ENCODE assay signal across 9 mouse cellular contexts in the genomic region with DNA sequence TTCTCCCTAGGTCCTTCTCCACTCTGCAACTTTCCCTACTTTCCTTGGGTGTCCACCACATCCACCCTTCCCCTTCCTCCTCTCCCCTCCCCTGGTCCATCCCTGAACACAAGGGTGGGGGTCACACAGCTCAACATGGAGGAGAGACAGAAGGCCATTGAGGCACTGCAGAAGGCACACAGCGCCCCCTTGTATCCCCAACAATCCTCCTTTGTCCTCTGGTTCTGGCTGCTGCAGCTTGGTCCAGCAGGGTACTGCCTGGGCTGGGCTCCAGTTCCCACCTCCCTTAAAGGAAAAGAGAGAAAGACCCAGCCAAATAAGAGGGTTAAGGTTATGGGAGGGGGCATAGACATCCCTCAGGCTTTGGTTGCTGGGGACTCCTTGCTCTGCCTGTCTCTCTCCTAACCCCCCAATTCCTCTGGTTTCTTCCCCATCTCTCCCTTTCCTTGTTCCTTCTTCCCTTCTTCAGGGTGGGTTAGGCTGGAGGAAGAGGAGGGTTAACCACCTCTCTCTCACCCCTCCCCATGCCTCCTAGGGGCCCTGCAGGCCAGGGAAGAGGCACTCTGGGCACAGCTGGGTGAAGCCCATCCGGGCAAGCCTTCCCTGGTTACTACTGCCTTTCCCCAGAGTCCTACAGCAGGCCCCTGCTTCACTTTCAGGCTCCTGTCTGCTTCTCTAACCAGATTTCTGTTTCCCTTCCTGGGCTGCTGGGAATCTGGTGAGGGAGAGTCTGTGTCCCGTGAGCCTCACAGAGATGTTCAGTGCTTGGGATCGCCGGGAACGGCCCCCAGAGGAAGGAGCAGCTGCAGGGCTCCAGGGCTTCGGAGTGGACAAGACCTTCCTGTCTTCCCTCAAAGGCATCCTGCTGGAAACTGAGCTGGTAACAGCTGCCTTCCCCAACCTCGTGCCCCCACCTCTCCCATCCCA. TPM values are rescaled to one million over a fixed set of nuclear protein-coding genes. Genes with fewer than 3 reads are reported as not detected.
DNase-seq lines count a peak whose midpoint lies in the region; ATAC-seq and TF ChIP-seq lines count a peak whose summit lies in the region.
"Had no signal": no experiment of that assay in that cellular context is flagged by ENCODE, and none has a peak within 500 bp of the region (broad histone marks: within the 10 kb centered on the region; RNA-seq: fewer than 3 reads in every experiment).

TSS of gene Cmtm5 (plus strand) at position 358 of the 927 bp plus-strand sequence.

- no peak for TF ChIP-seq POLR2A in kidney, adult 2 months (IDR thresholded peaks at IDR 0.05; ENCODE audit: low read depth, low read length)

- ATAC-seq in kidney, embryonic 14.5 days (ENCODE audit: low FRiP score, low TSS enrichment) = peak; percentile 22; the same call in 1 of the 2 replicates
- ATAC-seq in forebrain, embryonic 13.5 days = peak; percentile 51; the same call in 1 of the 2 replicates
- ATAC-seq in intestine, postnatal 0 days = no peak

- no peak for TF ChIP-seq CTCF in kidney, adult 2 months (conservative IDR thresholded peaks at IDR 0.05; ENCODE audit: insufficient read depth, insufficient read length, low read depth, low read length)
- peak; percentile 49 for TF ChIP-seq CTCF in intestine, postnatal 0 days (IDR thresholded peaks at IDR 0.05; ENCODE audit: low read depth)

- H3K4me2 ChIP-seq in kidney, embryonic 14.5 days (replicated peaks; ENCODE audit: low read depth, low read length) = 0 out of 2 replicates have a peak within 1 kb of the TSS, but pooled peaks have one; percentile 15
- no peak within 1 kb of the TSS for H3K4me2 ChIP-seq in forebrain, embryonic 13.5 days
- no peak within 1 kb of the TSS for H3K4me2 ChIP-seq in intestine, postnatal 0 days (replicated peaks; ENCODE audit: low read depth)

- 24% methylated on average over 8 of the region's 8 CpGs for WGBS in kidney, embryonic 14.5 days
- WGBS in kidney, adult 2 months = 36% methylated on average over 8 of the region's 8 CpGs
- WGBS in forebrain, embryonic 13.5 days = 46% methylated on average over 8 of the region's 8 CpGs
- WGBS in intestine, postnatal 0 days = 48% methylated on average over 8 of the region's 8 CpGs
- 50% methylated on average over 8 of the region's 8 CpGs for WGBS in midbrain, embryonic 10.5 days

- peak within 1 kb of the TSS; percentile 37 for H3K9ac ChIP-seq in kidney, embryonic 14.5 days (ENCODE audit: low read depth, low read length)
- peak within 1 kb of the TSS; percentile 21; the same call in 1 of the 2 replicates for H3K9ac ChIP-seq in forebrain, embryonic 13.5 days
- H3K9ac ChIP-seq in intestine, postnatal 0 days (ENCODE audit: low read depth, low read length) = no peak within 1 kb of the TSS

- H3K27ac ChIP-seq in kidney, embryonic 14.5 days (ENCODE audit: low read depth, low read length) = peak within 1 kb of the TSS; percentile 63
- H3K27ac ChIP-seq in kidney, adult 2 months (ENCODE audit: insufficient read depth, low read depth, low read length) = no peak within 1 kb of the TSS
- no peak within 1 kb of the TSS for H3K27ac ChIP-seq in forebrain, embryonic 13.5 days
- no peak within 1 kb of the TSS for H3K27ac ChIP-seq in intestine, postnatal 0 days (ENCODE audit: low read depth, low read length)
- H3K27ac ChIP-seq in midbrain, embryonic 10.5 days (replicated peaks) = peak within 1 kb of the TSS; percentile 74

- H3K27me3 ChIP-seq in kidney, embryonic 14.5 days (ENCODE audit: control insufficient read depth, insufficient read depth, low read length) = no peaks in the 10 kb centered on the region
- H3K27me3 ChIP-seq in kidney, adult 2 months (replicated peaks; ENCODE audit: control insufficient read depth, insufficient read depth, low read length) = no peaks in the 10 kb centered on the region
- H3K27me3 ChIP-seq in forebrain, embryonic 13.5 days = no peaks in the 10 kb centered on the region
- 0 out of 2 replicates have a peak, but pooled peaks cover 3% of the 10 kb centered on the region for H3K27me3 ChIP-seq in intestine, postnatal 0 days (replicated peaks; ENCODE audit: control insufficient read depth, insufficient read depth, low read length)
- H3K27me3 ChIP-seq in midbrain, embryonic 10.5 days (ENCODE audit: low read depth, poor library complexity, severe bottlenecking) = no peaks in the 10 kb centered on the region

- peaks cover 24% of the 10 kb centered on the region for H3K4me1 ChIP-seq in kidney, embryonic 14.5 days (ENCODE audit: control insufficient read depth, insufficient read depth, low read length)
- H3K4me1 ChIP-seq in kidney, adult 2 months (ENCODE audit: control insufficient read depth, insufficient read depth, low read length) = peaks cover 9% of the 10 kb centered on the region
- H3K4me1 ChIP-seq in forebrain, embryonic 13.5 days = peaks cover 16% of the 10 kb centered on the region
- H3K4me1 ChIP-seq in intestine, postnatal 0 days (replicated peaks; ENCODE audit: control insufficient read depth, insufficient read depth, low read length) = no peaks in the 10 kb centered on the region
- H3K4me1 ChIP-seq in midbrain, embryonic 10.5 days = peaks cover 28% of the 10 kb centered on the region

- no peaks in the 10 kb centered on the region for H3K9me3 ChIP-seq in kidney, embryonic 14.5 days (ENCODE audit: control insufficient read depth, low read length)
- H3K9me3 ChIP-seq in forebrain, embryonic 13.5 days (replicated peaks) = no peaks in the 10 kb centered on the region
- H3K9me3 ChIP-seq in intestine, postnatal 0 days (ENCODE audit: control insufficient read depth) = no peaks in the 10 kb centered on the region
- H3K9me3 ChIP-seq in midbrain, embryonic 10.5 days (replicated peaks) = no peaks in the 10 kb centered on the region

- H3K4me3 ChIP-seq in kidney, embryonic 14.5 days (ENCODE audit: low read length) = no peak within 1 kb of the TSS
- no peak within 1 kb of the TSS for H3K4me3 ChIP-seq in kidney, adult 2 months (ENCODE audit: insufficient read depth, low read depth, low read length)
- no peak within 1 kb of the TSS for H3K4me3 ChIP-seq in forebrain, embryonic 13.5 days
- H3K4me3 ChIP-seq in intestine, postnatal 0 days (ENCODE audit: low read depth, low read length) = no peak within 1 kb of the TSS
- H3K4me3 ChIP-seq in midbrain, embryonic 10.5 days = no peak within 1 kb of the TSS
- H3K4me3 ChIP-seq: erythroblast, embryonic 14.5 days had no signal

- H3K36me3 ChIP-seq in kidney, embryonic 14.5 days (ENCODE audit: control insufficient read depth, insufficient read depth, low read length) = no peaks in the 10 kb centered on the region
- no peaks in the 10 kb centered on the region for H3K36me3 ChIP-seq in kidney, adult 2 months (ENCODE audit: control insufficient read depth, insufficient read depth, low read length)
- no peaks in the 10 kb centered on the region for H3K36me3 ChIP-seq in forebrain, embryonic 13.5 days (ENCODE audit: poor library complexity, severe bottlenecking)
- no peaks in the 10 kb centered on the region for H3K36me3 ChIP-seq in intestine, postnatal 0 days (ENCODE audit: control insufficient read depth, insufficient read depth)
- no peaks in the 10 kb centered on the region for H3K36me3 ChIP-seq in midbrain, embryonic 10.5 days

- no peak for DNase-seq in kidney, adult 2 months
- no peak for DNase-seq in midbrain, embryonic 10.5 days (ENCODE audit: low spot score)
- DNase-seq in liver = no peak
- DNase-seq in spleen, postnatal 10 days (ENCODE audit: low spot score in 2 of 2) = no peak
- DNase-seq in gastrocnemius, postnatal 10 days = no peak

RNA-seq across cellular contexts. Expression of gene Cmtm5, which starts in this region (rescaled TPM):
- 0.89 and 3.3 TPM in 2 replicates for polyA plus RNA-seq in kidney, embryonic 14.5 days (2014; fragmentation: Nextera tagmentation; extraction: Ambion mirVana)
- polyA plus RNA-seq in kidney, adult 2 months (2012; rRNA removed) = 0.59 and 0.79 TPM in 2 replicates
- polyA plus RNA-seq in forebrain, embryonic 13.5 days (2015; fragmentation: Nextera tagmentation; extraction: Ambion mirVana) = 0.69 and 0.85 TPM in 2 replicates
- 1.1 and 2.1 TPM in 2 replicates for polyA plus RNA-seq in intestine, postnatal 0 days (2015; fragmentation: Nextera tagmentation; extraction: Ambion mirVana)
- 0.17 and 0.31 TPM in 2 replicates for polyA plus RNA-seq in midbrain, embryonic 10.5 days (2016; fragmentation: Nextera tagmentation; extraction: Ambion mirVana)
- 1 to 10 TPM; 1.6 to 3.3 TPM for total RNA-seq in gastrocnemius, postnatal 10 days (2021)
- polyA plus RNA-seq: erythroblast, embryonic 14.5 days had no signal

Comparison
In these comparisons a context has a peak if more than half of its experiments do, and no peak if none do; other contexts are left out.
1. H3K27ac ChIP-seq: peak in kidney, embryonic 14.5 days (single experiment) and midbrain, embryonic 10.5 days (single experiment); none in kidney, adult 2 months (single experiment), forebrain, embryonic 13.5 days (single experiment) and intestine, postnatal 0 days (single experiment).
2. Peak in ATAC-seq and H3K9ac ChIP-seq in forebrain, embryonic 13.5 days; RNA of the gene not detected or under 1 TPM.